ENCODE assay signal across 8 mouse cellular contexts in genomic region chr1:190929010-190929695, GRCm38 (mm10). TPM values are rescaled to one million over a fixed set of nuclear protein-coding genes. Genes with fewer than 3 reads are reported as not detected.
DNase-seq lines count a peak whose midpoint lies in the region; TF ChIP-seq lines count a peak whose summit lies in the region.

No protein-coding gene starts in this region.

- TF ChIP-seq POLR2A in spleen, adult 2 months (IDR thresholded peaks at IDR 0.05; ENCODE audit: low read depth, low read length), result no peak
- no peak for TF ChIP-seq POLR2A in brain, embryonic 14.5 days (IDR thresholded peaks at IDR 0.05; ENCODE audit: borderline replicate concordance, extremely low read depth, insufficient read depth, insufficient read length, poor library complexity, severe bottlenecking)

- H3K27ac ChIP-seq in spleen, adult 2 months (ENCODE audit: insufficient read depth, low read length), result peak overlapping the region; percentile 97
- peak overlapping the region; percentile 99 for H3K27ac ChIP-seq in forebrain, embryonic 10.5 days
- H3K27ac ChIP-seq in hindbrain, embryonic 10.5 days, result peak overlapping the region; percentile 100

- H3K27me3 ChIP-seq in spleen, adult 2 months (ENCODE audit: control insufficient read depth, insufficient read depth, low read length), result no peaks in the 10 kb centered on the region
- no peaks in the 10 kb centered on the region for H3K27me3 ChIP-seq in forebrain, embryonic 10.5 days (ENCODE audit: poor library complexity, severe bottlenecking)
- H3K27me3 ChIP-seq in hindbrain, embryonic 10.5 days (ENCODE audit: insufficient read depth, poor library complexity, severe bottlenecking), result no peaks in the 10 kb centered on the region
- H3K27me3 ChIP-seq in splenic B cell, adult 2 months (ENCODE audit: control insufficient read depth, insufficient read depth, low read length, poor library complexity, severe bottlenecking), result no peaks in the 10 kb centered on the region

- H3K4me3 ChIP-seq in spleen, adult 2 months (ENCODE audit: extremely low read depth, insufficient read depth, insufficient read length), result peak overlapping the region; percentile 95
- H3K4me3 ChIP-seq in forebrain, embryonic 10.5 days, result peak overlapping the region; percentile 79
- H3K4me3 ChIP-seq in hindbrain, embryonic 10.5 days, result peak overlapping the region; percentile 82

- no peaks in the 10 kb centered on the region for H3K9me3 ChIP-seq in forebrain, embryonic 10.5 days
- no peaks in the 10 kb centered on the region for H3K9me3 ChIP-seq in hindbrain, embryonic 10.5 days

- WGBS in spleen, adult 2 months, result 2% methylated on average over 27 of the region's 27 CpGs
- WGBS in forebrain, embryonic 10.5 days, result 10% methylated on average over 27 of the region's 27 CpGs
- 10% methylated on average over 27 of the region's 27 CpGs for WGBS in hindbrain, embryonic 10.5 days

- peaks cover 5% of the 10 kb centered on the region for H3K36me3 ChIP-seq in spleen, adult 2 months (ENCODE audit: control insufficient read depth, insufficient read depth, low read length)
- H3K36me3 ChIP-seq in forebrain, embryonic 10.5 days (replicated peaks), result peaks cover 13% of the 10 kb centered on the region
- peaks cover 16% of the 10 kb centered on the region for H3K36me3 ChIP-seq in hindbrain, embryonic 10.5 days
- peaks cover 6% of the 10 kb centered on the region for H3K36me3 ChIP-seq in splenic B cell, adult 2 months (ENCODE audit: control insufficient read depth, insufficient read depth, low read length, poor library complexity, severe bottlenecking)

- H3K4me1 ChIP-seq in spleen, adult 2 months (ENCODE audit: control insufficient read depth, insufficient read depth, insufficient read length), result peaks cover 5% of the 10 kb centered on the region
- H3K4me1 ChIP-seq in forebrain, embryonic 10.5 days, result peaks cover 20% of the 10 kb centered on the region
- peaks cover 20% of the 10 kb centered on the region for H3K4me1 ChIP-seq in hindbrain, embryonic 10.5 days (replicated peaks)

- peak; percentile 19 to 26 for DNase-seq in spleen, adult 2 months (ENCODE audit: low read depth in 1 of 2, low spot score in 2 of 2)
- DNase-seq in spleen, adult 18-20 months, result no peak
- DNase-seq in brain, embryonic 14.5 days (ENCODE audit: low read depth), result peak; percentile 21
- peak; percentile 48 for DNase-seq in forebrain, embryonic 10.5 days (ENCODE audit: extremely low spot score, low spot score)
- DNase-seq in hindbrain, embryonic 10.5 days (ENCODE audit: low spot score), result no peak
- peak; percentile 26 to 35 for DNase-seq in layer of hippocampus, postnatal 36 days
- DNase-seq in mesoderm, embryonic 11.5 days (ENCODE audit: low read depth, low spot score), result peak; percentile 58
- peak; percentile 14 for DNase-seq in splenic B cell, adult 2 months (ENCODE audit: low read depth, low spot score)

- no peak for TF ChIP-seq CTCF in spleen, adult 2 months (IDR thresholded peaks at IDR 0.05; ENCODE audit: extremely low read depth, insufficient read depth, insufficient read length, insufficient replicate concordance)
- no peak for TF ChIP-seq CTCF in brain, embryonic 14.5 days (IDR thresholded peaks at IDR 0.05; ENCODE audit: borderline replicate concordance, extremely low read depth, insufficient read depth, insufficient read length)

RNA-seq across cellular contexts. Expression of gene Angel2, which starts 4.2 kb away (rescaled TPM):
- 20.2 and 20.5 TPM in 2 replicates for polyA plus RNA-seq in spleen, adult 2 months (2012; rRNA removed)
- 51.8 and 63.2 TPM in 2 replicates for polyA plus RNA-seq in brain, embryonic 14.5 days (2012; rRNA removed)
- 50.8 and 52.7 TPM in 2 replicates for polyA plus RNA-seq in forebrain, embryonic 10.5 days (2016; fragmentation: Nextera tagmentation; extraction: Ambion mirVana)
- 52.9 and 53.5 TPM in 2 replicates for polyA plus RNA-seq in hindbrain, embryonic 10.5 days (2016; fragmentation: Nextera tagmentation; extraction: Ambion mirVana)
- total RNA-seq in layer of hippocampus, postnatal 36 days (2021), result 10 to 100 TPM; 52.2 to 57.7 TPM

RNA-seq across cellular contexts. Expression of gene Rps6kc1, which starts 17.6 kb away (rescaled TPM):
- 3.8 and 6.4 TPM in 2 replicates for polyA plus RNA-seq in spleen, adult 2 months (2012; rRNA removed)
- 14.2 and 25.2 TPM in 2 replicates for polyA plus RNA-seq in brain, embryonic 14.5 days (2012; rRNA removed)
- 14.7 and 17.3 TPM in 2 replicates for polyA plus RNA-seq in forebrain, embryonic 10.5 days (2016; fragmentation: Nextera tagmentation; extraction: Ambion mirVana)
- polyA plus RNA-seq in hindbrain, embryonic 10.5 days (2016; fragmentation: Nextera tagmentation; extraction: Ambion mirVana), result 17.4 and 18.7 TPM in 2 replicates
- 10 to 100 TPM; 81.0 to 82.7 TPM for total RNA-seq in layer of hippocampus, postnatal 36 days (2021)

RNA-seq across cellular contexts. Expression of gene Vash2, which starts 49.9 kb away (rescaled TPM):
- polyA plus RNA-seq in spleen, adult 2 months (2012; rRNA removed), result 0.56 and 1.2 TPM in 2 replicates
- polyA plus RNA-seq in brain, embryonic 14.5 days (2012; rRNA removed), result 48.1 and 66.0 TPM in 2 replicates
- polyA plus RNA-seq in forebrain, embryonic 10.5 days (2016; fragmentation: Nextera tagmentation; extraction: Ambion mirVana), result 39.0 and 39.7 TPM in 2 replicates
- 39.1 and 50.5 TPM in 2 replicates for polyA plus RNA-seq in hindbrain, embryonic 10.5 days (2016; fragmentation: Nextera tagmentation; extraction: Ambion mirVana)
- 1 to 10 TPM; 1.9 to 2.2 TPM for total RNA-seq in layer of hippocampus, postnatal 36 days (2021)

Comparison
In these comparisons a context has a peak if more than half of its experiments do, and no peak if none do; other contexts are left out.
1. DNase-seq: peak in spleen, adult 2 months (2 of 2), brain, embryonic 14.5 days (single experiment), forebrain, embryonic 10.5 days (single experiment), layer of hippocampus, postnatal 36 days (2 of 2), mesoderm, embryonic 11.5 days (single experiment) and splenic B cell, adult 2 months (single experiment); none in spleen, adult 18-20 months (0 of 2) and hindbrain, embryonic 10.5 days (single experiment).
2. RNA of gene Vash2, which starts 49.9 kb away (polyA plus RNA-seq): 48.1 to 66.0 TPM in brain, embryonic 14.5 days, 39.1 to 50.5 TPM in hindbrain, embryonic 10.5 days and 39.0 to 39.7 TPM in forebrain, embryonic 10.5 days; 0.56 to 1.2 TPM in spleen, adult 2 months; every median in the first group is over 10 times any median in the second.
3. Peak in every context shown above with its lines, with median percentiles within 50 percentile points of each other: H3K27ac ChIP-seq and H3K4me3 ChIP-seq.